ENCODE assay signal across 29 mouse cellular contexts in genomic region chr17:83049972-83050535, GRCm38 (mm10).
DNase-seq lines count a peak whose midpoint lies in the region; ATAC-seq lines count a peak whose summit lies in the region.
"Had no signal": no experiment of that assay in that cellular context is flagged by ENCODE, and none has a peak within 500 bp of the region (broad histone marks: within the 10 kb centered on the region; RNA-seq: fewer than 3 reads in every experiment).

No protein-coding gene starts in this region.

- H3K4me1 ChIP-seq in heart, embryonic 14.5 days (ENCODE audit: control insufficient read depth in 2 of 2, insufficient read depth in 2 of 2, low read length in 2 of 2), result peaks cover 6 to 18% of the 10 kb centered on the region in 2 experiments
- peaks cover 20% of the 10 kb centered on the region for H3K4me1 ChIP-seq in lung, embryonic 15.5 days
- H3K4me1 ChIP-seq: liver, embryonic 12.5 days; midbrain, embryonic 15.5 days; neural tube, embryonic 13.5 days; stomach, embryonic 15.5 days had no signal

- no peak for DNase-seq in heart, adult 18-20 months
- DNase-seq in lung, postnatal 14 days, result no peak
- peak; percentile 69 for DNase-seq in adrenal gland, adult 8-10 months
- DNase-seq in adrenal gland, postnatal 36 days, result peak; percentile 26 to 55
- DNase-seq in thymus, postnatal 36 days, result no peak
- DNase-seq: B cell, adult 2 months; cerebellum, adult 11-12 months; cerebellum, postnatal 10 days; forebrain, postnatal 0 days; gastrocnemius, postnatal 25 days; kidney, postnatal 25 days; layer of hippocampus, postnatal 36 days; right cerebral cortex, adult 18-20 months; right cerebral cortex, postnatal 4 days; thymus, adult 2 months had no signal

- H3K27ac ChIP-seq in heart, embryonic 14.5 days (replicated peaks in 1 of 2; ENCODE audit: control insufficient read depth in 1 of 2, insufficient read depth in 1 of 2, low read depth in 2 of 2, low read length in 2 of 2), result peak overlapping the region in 1 of 2 experiments; percentile 30; a peak in 1 of 4 replicates
- H3K27ac ChIP-seq in lung, embryonic 15.5 days, result peak overlapping the region; percentile 61
- H3K27ac ChIP-seq: embryonic facial prominence, embryonic 12.5 days; heart, embryonic 13.5 days; hindbrain, embryonic 12.5 days; layer of hippocampus, adult 2 months; limb, embryonic 12.5 days; liver, embryonic 12.5 days; macrophage; midbrain, embryonic 15.5 days; neural tube, embryonic 13.5 days; stomach, embryonic 15.5 days had no signal

- H3K9ac ChIP-seq in heart, embryonic 14.5 days (ENCODE audit: low read length), result no peak overlapping the region
- no peak overlapping the region for H3K9ac ChIP-seq in lung, embryonic 15.5 days
- H3K9ac ChIP-seq: embryonic facial prominence, embryonic 12.5 days; forebrain, postnatal 0 days; heart, embryonic 13.5 days; hindbrain, embryonic 12.5 days; limb, embryonic 12.5 days; liver, embryonic 12.5 days; midbrain, embryonic 15.5 days; neural tube, embryonic 13.5 days; stomach, embryonic 15.5 days had no signal

- H3K9me3 ChIP-seq in heart, embryonic 14.5 days (ENCODE audit: control insufficient read depth, low read length), result 0 out of 2 replicates have a peak, but pooled peaks cover 2% of the 10 kb centered on the region
- no peaks in the 10 kb centered on the region for H3K9me3 ChIP-seq in lung, embryonic 15.5 days
- H3K9me3 ChIP-seq: embryonic facial prominence, embryonic 12.5 days; heart, embryonic 13.5 days; hindbrain, embryonic 12.5 days; liver, embryonic 12.5 days; midbrain, embryonic 15.5 days; neural tube, embryonic 13.5 days; stomach, embryonic 15.5 days had no signal

- no peak overlapping the region for H3K4me3 ChIP-seq in heart, embryonic 14.5 days (ENCODE audit: control insufficient read depth in 1 of 2, insufficient read depth in 1 of 2, low read depth in 1 of 2, low read length in 2 of 2)
- no peak overlapping the region for H3K4me3 ChIP-seq in lung, embryonic 15.5 days
- H3K4me3 ChIP-seq: embryonic facial prominence, embryonic 12.5 days; heart, embryonic 13.5 days; hindbrain, embryonic 12.5 days; layer of hippocampus, adult 2 months; limb, embryonic 12.5 days; liver, embryonic 12.5 days; midbrain, embryonic 15.5 days; neural tube, embryonic 13.5 days; stomach, embryonic 15.5 days had no signal

- no peaks in the 10 kb centered on the region for H3K27me3 ChIP-seq in heart, embryonic 14.5 days (ENCODE audit: control insufficient read depth, insufficient read depth, low read length)
- no peaks in the 10 kb centered on the region for H3K27me3 ChIP-seq in lung, embryonic 15.5 days
- H3K27me3 ChIP-seq: embryonic facial prominence, embryonic 12.5 days; heart, embryonic 13.5 days; liver, embryonic 12.5 days; midbrain, embryonic 15.5 days; stomach, embryonic 15.5 days had no signal

- 0 out of 2 replicates have a peak, but pooled peaks have one; percentile 24 for ATAC-seq in heart, embryonic 14.5 days (ENCODE audit: insufficient number of reproducible peaks, insufficient read depth, low FRiP score, low read depth)
- ATAC-seq in lung, embryonic 15.5 days (ENCODE audit: borderline replicate concordance, extremely low read depth, low FRiP score, low TSS enrichment), result peak; percentile 52; the same call in 1 of the 2 replicates
- ATAC-seq: forebrain, postnatal 0 days; intestine, postnatal 0 days; liver, embryonic 12.5 days; midbrain, embryonic 15.5 days had no signal

- 38% methylated on average over 13 of the region's 13 CpGs for WGBS in heart, embryonic 14.5 days
- 34% methylated on average over 13 of the region's 13 CpGs for WGBS in lung, embryonic 15.5 days

- no peak overlapping the region for H3K4me2 ChIP-seq in heart, embryonic 14.5 days (ENCODE audit: low read length)
- no peak overlapping the region for H3K4me2 ChIP-seq in lung, embryonic 15.5 days
- H3K4me2 ChIP-seq: embryonic facial prominence, embryonic 12.5 days; heart, embryonic 13.5 days; hindbrain, embryonic 12.5 days; limb, embryonic 12.5 days; liver, embryonic 12.5 days; midbrain, embryonic 15.5 days; neural tube, embryonic 13.5 days; stomach, embryonic 15.5 days had no signal

- H3K36me3 ChIP-seq in heart, embryonic 14.5 days (ENCODE audit: control insufficient read depth, insufficient read depth, low read length), result no peaks in the 10 kb centered on the region
- no peaks in the 10 kb centered on the region for H3K36me3 ChIP-seq in lung, embryonic 15.5 days
- H3K36me3 ChIP-seq: embryonic facial prominence, embryonic 12.5 days; G1E; heart, embryonic 13.5 days; hindbrain, embryonic 12.5 days; limb, embryonic 12.5 days; liver, embryonic 12.5 days; midbrain, embryonic 15.5 days; neural tube, embryonic 13.5 days; stomach, embryonic 15.5 days had no signal

Comparison
In these comparisons a context has a peak if more than half of its experiments do, and no peak if none do; other contexts are left out.
1. DNase-seq: peak in adrenal gland, adult 8-10 months (single experiment) and adrenal gland, postnatal 36 days (2 of 2); none in heart, adult 18-20 months (0 of 2), lung, postnatal 14 days (single experiment) and thymus, postnatal 36 days (0 of 2).